Mouse (Mus musculus) cerebellum, postnatal 10 days (tissue): Measurements from ENCODE around the gene Pde12.
"Not testable (repeated sequence)": the region's sequence is repeated elsewhere in the genome, so short reads cannot be mapped to it uniquely, and the experiment has no call there.

Experiments
- DNase-seq, 2 experiments: peaks; one replicate each; pipeline ENCODE4 v3.0.0; 2021; ENCODE audit warnings: mixed read lengths in 2 of 2

Pde12 gene

GRCm38 (mm10) chr14:26669292-26670073, at the start of gene Pde12:
Gene Pde12, minus strand, starts transcription at chr14:26669883.
- DNase-seq = peak; percentile 90

- not testable (repeated sequence) for DNase-seq
Observed at GRCm38 (mm10) chr14:26705246-26705645, 35.6 kb upstream of the Pde12 start.

DNA sequence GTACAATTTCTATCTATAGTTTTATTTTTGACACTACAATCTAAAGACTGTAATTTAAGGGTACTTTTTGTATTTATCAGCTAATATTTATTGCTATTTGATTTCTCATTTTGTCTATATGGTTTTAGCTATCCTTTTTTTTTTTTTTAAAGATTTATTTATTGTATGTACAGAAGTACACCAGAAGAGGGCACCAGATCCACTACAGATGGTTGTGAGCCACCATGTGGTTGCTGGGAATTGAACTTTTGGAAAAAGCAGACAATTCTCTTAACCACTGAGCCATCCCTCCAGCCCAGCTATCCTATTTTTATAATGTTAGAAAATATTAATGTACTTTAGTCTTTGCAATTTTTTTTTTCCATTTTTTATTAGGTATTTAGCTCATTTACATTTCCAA, 28.2 kb upstream of the Pde12 start:
- peak; percentile 8 to 41 for DNase-seq

DNA sequence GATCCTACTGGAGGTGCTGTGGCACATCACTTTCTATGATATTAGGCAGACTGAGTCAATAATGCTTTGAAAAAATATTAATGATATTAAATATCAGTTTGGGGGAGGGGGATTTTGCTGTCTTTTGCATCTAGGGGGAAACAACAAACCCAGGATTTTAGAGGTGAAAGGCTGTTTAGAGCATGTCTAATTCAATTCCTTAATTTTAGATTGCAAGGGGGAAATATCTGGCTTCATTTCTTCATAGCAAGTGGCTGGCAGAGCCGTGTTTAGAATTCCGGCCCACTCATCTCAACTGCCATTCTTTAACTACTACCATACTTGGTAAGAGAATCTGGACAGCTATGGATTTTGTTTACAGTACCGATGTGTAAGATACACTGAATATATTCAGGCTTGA, 23.3 kb upstream of the Pde12 start, which contains the start of gene Dnah12:
Gene Dnah12, plus strand, starts transcription at position 301 of the 400 bp plus-strand sequence.
- DNase-seq = no peak

- no peak for DNase-seq
Observed at GRCm38 (mm10) chr14:26691363-26691762, 21.7 kb upstream of the Pde12 start.

- DNase-seq = no peak
Observed at GRCm38 (mm10) chr14:26690727-26691126, 21.0 kb upstream of the Pde12 start.

- no peak for DNase-seq
Observed at GRCm38 (mm10) chr14:26675791-26676190, 6.1 kb upstream of the Pde12 start.

DNA sequence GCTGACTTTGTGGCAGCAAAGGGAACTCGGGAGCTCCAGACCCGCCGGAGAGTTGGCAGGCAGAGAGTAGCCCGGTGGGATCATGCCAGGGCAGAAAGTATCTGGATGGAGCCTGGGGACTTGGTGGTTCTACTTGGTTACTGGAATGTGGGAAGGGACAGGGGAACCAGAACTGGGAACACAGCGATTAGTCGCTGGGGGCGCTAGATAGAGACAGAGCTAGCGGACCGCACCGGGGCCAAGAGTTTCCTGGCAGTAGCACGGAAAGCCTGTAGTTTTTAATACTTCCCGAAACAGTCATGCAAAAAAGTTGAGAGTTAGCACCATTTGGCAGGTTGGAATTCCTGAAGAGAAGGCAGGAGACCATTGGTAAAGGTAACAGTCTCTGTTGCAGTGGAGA, 5.7 kb upstream of the Pde12 start:
- DNase-seq = peak; percentile 60

DNA sequence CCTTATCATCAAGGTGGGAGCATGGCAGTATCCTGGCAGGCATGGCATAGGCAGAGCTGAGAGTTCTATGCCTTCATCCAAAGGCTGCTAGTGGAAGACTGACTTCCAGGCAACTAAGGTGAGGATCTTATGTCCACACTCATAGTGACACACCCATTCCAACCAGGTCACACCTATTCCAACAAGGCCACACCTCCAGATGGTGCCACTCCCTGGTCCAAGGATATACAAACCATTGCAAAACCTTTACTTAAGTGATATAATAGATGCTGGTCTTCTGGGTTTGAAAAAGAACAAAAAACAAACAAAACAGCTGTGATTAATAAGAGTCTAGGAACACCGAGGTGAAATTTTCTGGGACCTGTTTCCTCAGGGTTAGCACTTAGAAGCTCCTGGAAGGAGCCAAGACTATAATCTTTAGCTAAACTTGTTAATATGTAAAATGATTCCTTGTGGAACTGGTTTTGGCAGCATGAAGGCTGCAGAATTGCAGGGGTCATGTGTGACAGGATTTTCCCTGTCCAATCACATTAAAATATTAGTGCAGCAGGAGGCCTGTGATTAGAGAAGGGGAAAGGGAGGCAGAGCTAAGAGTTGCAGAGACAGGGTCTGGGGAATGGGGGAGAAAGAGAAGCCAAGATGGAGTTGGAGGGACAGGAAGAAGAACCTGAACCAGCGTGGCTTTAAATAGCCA, 4.9 kb upstream of the Pde12 start:
- DNase-seq = not testable (repeated sequence)

DNA sequence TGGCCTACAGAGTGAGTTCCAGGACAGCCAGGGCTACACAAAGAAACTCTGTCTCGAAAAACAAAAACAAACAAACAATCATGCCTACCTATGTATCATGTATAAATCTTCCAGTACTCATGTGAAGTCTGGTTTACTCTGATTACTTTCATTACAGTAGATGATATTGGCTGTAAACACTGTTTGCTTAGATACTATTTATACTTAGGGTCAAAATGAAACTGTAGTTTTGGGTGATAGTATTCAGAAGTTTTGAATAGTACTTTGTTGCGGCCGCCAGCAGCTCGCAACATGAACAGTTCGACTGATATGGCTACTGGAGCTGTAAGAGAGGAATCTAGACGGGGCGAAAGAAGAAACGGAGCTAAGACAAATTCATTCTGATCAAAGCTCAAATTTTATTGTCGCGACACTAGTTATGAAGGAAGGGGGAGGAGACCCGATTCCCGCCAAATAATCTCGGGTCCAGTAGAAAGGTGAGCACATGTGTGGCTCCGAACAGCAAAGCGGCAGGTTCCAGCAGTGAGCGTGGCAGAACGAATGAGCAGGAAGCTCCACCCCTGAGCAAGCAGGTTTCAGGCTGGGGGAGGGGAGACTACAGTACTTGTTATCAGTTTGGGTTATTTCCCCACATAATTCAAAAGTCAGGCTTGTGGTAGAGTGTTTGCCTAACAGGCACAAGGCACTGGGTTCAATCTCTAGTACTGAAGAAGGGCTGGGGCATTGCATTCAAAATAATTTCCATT, 2.4 kb upstream of the Pde12 start:
- not testable (repeated sequence) for DNase-seq

- no peak for DNase-seq
Observed at GRCm38 (mm10) chr14:26670964-26671363, 1.3 kb upstream of the Pde12 start.

DNA sequence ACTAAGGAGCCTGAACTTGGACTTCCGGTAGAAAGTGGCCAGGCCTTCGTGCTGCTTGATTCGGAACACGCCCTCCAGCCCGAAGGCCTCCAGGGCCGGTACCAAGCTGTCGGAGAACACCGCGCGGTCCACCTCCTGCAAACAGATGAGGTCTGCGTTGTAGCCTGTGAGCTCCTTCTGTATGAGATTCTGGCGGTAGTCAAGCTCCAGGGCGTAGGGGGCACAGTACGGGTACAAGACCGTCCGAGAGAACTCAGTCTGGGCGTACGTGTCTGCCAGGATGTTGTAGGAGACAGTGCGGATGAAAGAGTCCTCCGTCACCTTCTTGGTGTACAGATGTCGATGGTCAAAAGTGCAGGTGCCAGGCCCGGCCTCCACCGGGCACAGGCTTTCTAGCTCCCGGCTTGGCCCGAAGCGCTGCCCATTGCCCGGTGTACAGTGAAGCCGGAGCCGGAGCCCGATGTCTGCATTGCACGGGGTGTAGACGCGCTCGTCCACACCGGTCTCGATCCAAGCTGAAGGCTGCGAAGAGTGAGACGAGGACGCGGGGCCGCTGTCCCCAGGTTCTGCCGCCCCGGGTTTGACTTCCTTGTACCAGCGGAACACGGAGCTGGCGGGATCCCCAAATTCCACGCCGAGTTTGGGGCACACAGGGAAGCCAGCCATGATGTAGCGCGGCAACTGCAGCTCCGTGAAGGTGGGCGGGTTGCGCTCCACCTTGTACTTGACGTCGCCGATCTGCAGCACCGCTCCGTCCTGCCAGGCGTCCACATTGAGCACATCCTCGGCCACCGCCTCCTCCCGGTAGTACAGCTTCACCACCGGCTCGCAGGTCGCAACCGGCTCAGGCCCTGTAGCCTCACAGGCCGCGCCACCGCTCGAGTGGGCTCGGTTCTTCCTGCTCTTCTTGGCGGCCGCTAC, 1.1 kb downstream of the Pde12 start:
- DNase-seq = peak; percentile 54 to 64

GRCm38 (mm10) chr14:26667991-26668370, 1.7 kb downstream of the Pde12 start:
- DNase-seq = no peak

DNA sequence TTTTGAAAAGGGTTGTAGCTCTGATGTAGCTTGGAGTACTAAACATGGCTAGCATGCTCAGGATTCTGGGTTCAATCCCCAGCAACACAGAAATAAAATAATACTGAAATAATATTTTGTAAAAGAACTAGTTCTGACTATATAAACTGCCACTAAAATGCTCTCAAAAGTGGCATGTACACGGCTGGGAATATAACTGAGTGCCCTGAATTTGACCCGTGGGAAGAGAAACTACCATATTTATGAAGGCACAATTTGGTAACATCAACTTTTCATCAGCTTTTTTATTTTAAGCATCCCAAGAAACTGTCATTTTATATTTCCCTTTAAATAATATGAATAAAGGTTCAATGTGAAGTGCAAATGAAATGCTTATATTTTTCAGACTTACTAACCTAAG, 5.8 kb downstream of the Pde12 start:
- DNase-seq = no peak

- no peak for DNase-seq
Observed at GRCm38 (mm10) chr14:26662488-26662887, 7.2 kb downstream of the Pde12 start.

DNA sequence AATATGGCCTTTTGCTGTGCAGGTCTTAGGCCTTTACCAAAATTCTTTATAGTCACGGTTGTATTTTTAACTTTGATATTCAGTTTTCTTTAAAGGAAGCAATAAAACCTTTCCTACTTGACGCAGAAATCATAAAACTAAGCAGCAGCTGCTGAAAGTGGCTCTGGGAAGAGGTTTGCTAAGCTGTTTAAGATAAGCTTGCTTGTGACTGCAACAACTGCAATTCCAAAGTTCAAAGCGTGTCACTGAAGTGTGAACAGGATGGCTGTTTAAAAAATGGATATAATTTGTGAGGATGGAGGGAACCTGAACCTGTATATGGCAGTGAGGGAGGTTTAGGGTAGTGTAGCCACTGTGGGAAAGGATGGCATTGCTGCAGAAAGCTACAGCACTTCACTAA, 7.7 kb downstream of the Pde12 start:
- DNase-seq = no peak

DNA sequence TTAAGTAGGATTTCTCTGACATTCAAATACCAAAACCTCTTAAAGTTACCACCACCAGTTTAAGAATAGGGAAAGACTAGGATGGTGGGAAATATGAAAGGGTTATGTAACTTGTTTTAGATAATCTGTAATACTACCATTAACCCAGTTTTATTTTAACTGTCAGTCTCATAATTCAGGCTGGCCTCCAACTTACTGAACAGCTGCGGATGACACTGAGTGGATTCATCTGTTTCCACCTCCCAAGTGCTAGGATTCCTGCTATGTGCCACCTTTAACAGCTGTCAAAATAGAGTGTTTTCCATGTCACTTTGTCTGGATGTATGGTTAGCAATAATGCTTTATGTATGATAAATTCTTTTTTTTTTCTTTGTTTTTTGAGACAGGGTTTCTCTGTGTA, 9.4 kb downstream of the Pde12 start:
- DNase-seq = no peak

- DNase-seq = no peak
Observed at GRCm38 (mm10) chr14:26658178-26658577, 11.5 kb downstream of the Pde12 start.

GRCm38 (mm10) chr14:26651901-26652300, 17.8 kb downstream of the Pde12 start:
- DNase-seq = peak in 1 of 2 experiments; percentile 13

- no peak for DNase-seq
Observed at GRCm38 (mm10) chr14:26647811-26648210, 21.9 kb downstream of the Pde12 start.

DNA sequence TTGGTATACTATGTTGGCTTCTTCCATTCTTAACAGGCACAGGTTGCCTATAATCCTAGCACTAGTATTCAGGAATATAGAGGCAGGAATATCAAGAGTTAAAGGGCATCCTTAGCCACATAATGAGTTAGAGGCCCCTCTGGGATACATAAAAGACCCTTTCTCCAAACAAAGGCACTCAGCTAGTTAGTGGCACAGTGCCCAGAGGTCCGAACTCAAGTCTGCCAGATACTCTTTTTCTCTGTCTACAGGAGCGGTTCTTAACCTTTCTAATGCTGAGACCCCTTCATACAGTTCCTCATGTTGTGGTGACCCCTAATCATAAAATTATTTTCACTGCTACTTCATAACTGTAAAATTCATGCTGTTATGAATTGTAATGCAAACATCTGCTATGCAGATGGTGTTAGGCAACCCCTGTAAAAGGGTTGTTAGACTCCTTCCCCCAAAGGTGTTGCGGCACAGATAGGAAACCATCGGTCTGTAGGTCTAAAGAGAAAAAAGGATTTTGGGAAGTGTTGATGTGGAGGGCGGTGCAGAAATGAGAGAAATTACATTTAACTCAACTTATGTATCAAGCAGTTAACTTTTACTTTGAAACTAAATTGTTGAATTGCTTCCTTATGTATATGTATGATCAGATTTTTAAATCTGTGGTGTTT, 23.6 kb downstream of the Pde12 start:
- DNase-seq = peak; percentile 37 to 52
